Mouse (Mus musculus): ENCODE measurements around the gene Ang5. TPM values are rescaled to one million over a fixed set of nuclear protein-coding genes. Genes with fewer than 3 reads are reported as not detected.
A peak's percentile ranks its signal among the peaks of the same experiment; 100 is the strongest.
"Not testable (repeated sequence)": the region's sequence is repeated elsewhere in the genome, so short reads cannot be mapped to it uniquely, and the experiment has no call there.

Ang5 gene
- not detected in 2 replicates for polyA plus RNA-seq (2011; ENCODE audit: insufficient read length, low read depth, missing spikeins)

GRCm38 (mm10) chr14:43956769-43957168, at the start of gene Ang5:
Ang5 (plus strand) TSS chr14:43957069.
- not testable (repeated sequence) for H3K4me3 ChIP-seq (ENCODE audit: insufficient read depth, low read length); H3K27ac ChIP-seq (ENCODE audit: insufficient read depth, low read length); H3K4me1 ChIP-seq (ENCODE audit: control insufficient read depth, insufficient read depth, low read length)

- H3K27ac ChIP-seq (ENCODE audit: insufficient read depth, low read length); H3K4me1 ChIP-seq (ENCODE audit: control insufficient read depth, insufficient read depth, low read length); H3K4me3 ChIP-seq (ENCODE audit: insufficient read depth, low read length): not testable (repeated sequence)
These were observed 38.7 kb upstream of the Ang5 start for GRCm38 (mm10) chr14:43918214-43918613.

- not testable (repeated sequence) for H3K27ac ChIP-seq (ENCODE audit: insufficient read depth, low read length); H3K4me3 ChIP-seq (ENCODE audit: insufficient read depth, low read length); H3K4me1 ChIP-seq (ENCODE audit: control insufficient read depth, insufficient read depth, low read length)
These were observed 33.4 kb upstream of the Ang5 start, which contains the start of gene Ear10 for GRCm38 (mm10) chr14:43923459-43923858. Ear10 (minus strand) TSS chr14:43923559.

- H3K27ac ChIP-seq (ENCODE audit: insufficient read depth, low read length) = peak within 1 kb of the TSS; percentile 74
- not testable (repeated sequence) for H3K4me1 ChIP-seq (ENCODE audit: control insufficient read depth, insufficient read depth, low read length)
- peak; percentile 65 for TF ChIP-seq CTCF (IDR thresholded peaks at IDR 0.05; ENCODE audit: borderline replicate concordance, insufficient read depth, low read length)
- peak within 1 kb of the TSS; percentile 59 for H3K4me3 ChIP-seq (ENCODE audit: insufficient read depth, low read length)
These were observed 32.0 kb upstream of the Ang5 start, which contains the start of gene Gm8113 for GRCm38 (mm10) chr14:43924688-43925403. Gm8113 (plus strand) TSS chr14:43925390.

GRCm38 (mm10) chr14:43925404-43925950, 31.4 kb upstream of the Ang5 start:
- TF ChIP-seq POLR2A (IDR thresholded peaks at IDR 0.05; ENCODE audit: low read depth, low read length) = peak; percentile 36; the same call in 1 of the 2 replicates

GRCm38 (mm10) chr14:43932991-43933390, 23.9 kb upstream of the Ang5 start:
- H3K4me1 ChIP-seq (ENCODE audit: control insufficient read depth, insufficient read depth, low read length); H3K27ac ChIP-seq (ENCODE audit: insufficient read depth, low read length); H3K4me3 ChIP-seq (ENCODE audit: insufficient read depth, low read length): not testable (repeated sequence)
- TF ChIP-seq CTCF (IDR thresholded peaks at IDR 0.05; ENCODE audit: borderline replicate concordance, insufficient read depth, low read length) = 0 out of 2 replicates have a peak, but pooled peaks have one; percentile 25

More at GRCm38 (mm10) chr14:43925404-43925950, 31.4 kb upstream of the Ang5 start:
- peak overlapping the region; percentile 59 for H3K4me3 ChIP-seq (ENCODE audit: insufficient read depth, low read length)
- not testable (repeated sequence) for H3K4me1 ChIP-seq (ENCODE audit: control insufficient read depth, insufficient read depth, low read length)
- peak overlapping the region; percentile 74 for H3K27ac ChIP-seq (ENCODE audit: insufficient read depth, low read length)

GRCm38 (mm10) chr14:43933399-43933798, 23.5 kb upstream of the Ang5 start:
- not testable (repeated sequence) for H3K4me1 ChIP-seq (ENCODE audit: control insufficient read depth, insufficient read depth, low read length); H3K4me3 ChIP-seq (ENCODE audit: insufficient read depth, low read length); H3K27ac ChIP-seq (ENCODE audit: insufficient read depth, low read length)

GRCm38 (mm10) chr14:43953382-43953781, 3.5 kb upstream of the Ang5 start:
- not testable (repeated sequence) for H3K4me1 ChIP-seq (ENCODE audit: control insufficient read depth, insufficient read depth, low read length); H3K27ac ChIP-seq (ENCODE audit: insufficient read depth, low read length); H3K4me3 ChIP-seq (ENCODE audit: insufficient read depth, low read length)

- not testable (repeated sequence) for H3K27ac ChIP-seq (ENCODE audit: insufficient read depth, low read length); H3K4me3 ChIP-seq (ENCODE audit: insufficient read depth, low read length); H3K4me1 ChIP-seq (ENCODE audit: control insufficient read depth, insufficient read depth, low read length)
These were observed 1.8 kb upstream of the Ang5 start for GRCm38 (mm10) chr14:43955074-43955473.

- Histone ChIP-seq H3K4me3 (ENCODE audit: insufficient read depth, low read length) (no peak overlapping the region), H3K27ac (ENCODE audit: insufficient read depth, low read length) (no peak overlapping the region)
- TF ChIP-seq CTCF (IDR thresholded peaks at IDR 0.05; ENCODE audit: borderline replicate concordance, insufficient read depth, low read length) (no peak), POLR2A (IDR thresholded peaks at IDR 0.05; ENCODE audit: low read depth, low read length) (no peak)
These were observed 26.6 kb downstream of the Ang5 start for GRCm38 (mm10) chr14:43983454-43983853.

GRCm38 (mm10) chr14:43983897-43984296, 27.0 kb downstream of the Ang5 start:
- TF ChIP-seq CTCF (IDR thresholded peaks at IDR 0.05; ENCODE audit: borderline replicate concordance, insufficient read depth, low read length) (peak; percentile 82), POLR2A (IDR thresholded peaks at IDR 0.05; ENCODE audit: low read depth, low read length) (no peak)
- Histone ChIP-seq H3K4me3 (ENCODE audit: insufficient read depth, low read length) (no peak overlapping the region), H3K27ac (ENCODE audit: insufficient read depth, low read length) (no peak overlapping the region), H3K4me1 (ENCODE audit: control insufficient read depth, insufficient read depth, low read length) (no peaks in the 10 kb centered on the region)

More at GRCm38 (mm10) chr14:43983454-43983853, 26.6 kb downstream of the Ang5 start:
- no peaks in the 10 kb centered on the region for H3K4me1 ChIP-seq (ENCODE audit: control insufficient read depth, insufficient read depth, low read length)

Data from embryonic fibroblast, embryonic 13.5 days (primary cell).